Mouse (Mus musculus): ENCODE measurements at regions not wholly inside any gene's neighbourhood (a gene's known extent, or its start where the extent isn't known, plus 50 kb on each side); places are given as distances from the start of the nearest gene placed in this dataset.

DNA sequence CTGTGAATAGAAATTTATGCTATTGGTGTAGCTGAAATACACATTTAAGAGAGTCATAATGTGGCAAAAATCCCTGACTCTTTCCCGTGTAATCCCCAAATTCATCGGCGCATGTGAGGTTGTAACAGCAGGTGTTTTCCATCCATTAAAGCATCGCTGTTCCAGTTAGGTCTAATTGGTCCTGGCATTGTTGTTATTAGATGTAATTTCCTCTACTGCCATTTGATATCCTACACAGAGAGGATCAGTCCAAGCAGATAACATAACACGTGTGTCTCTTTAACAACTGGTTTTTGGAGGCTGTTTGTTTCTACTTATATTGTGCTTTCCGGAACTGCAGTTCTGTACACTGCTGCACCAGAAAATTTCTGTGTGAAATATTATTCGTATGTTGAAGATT is 101.8 kb downstream of the Vgll3 start:
- DNase-seq (ENCODE audit: low spot score), result no peak

DNA sequence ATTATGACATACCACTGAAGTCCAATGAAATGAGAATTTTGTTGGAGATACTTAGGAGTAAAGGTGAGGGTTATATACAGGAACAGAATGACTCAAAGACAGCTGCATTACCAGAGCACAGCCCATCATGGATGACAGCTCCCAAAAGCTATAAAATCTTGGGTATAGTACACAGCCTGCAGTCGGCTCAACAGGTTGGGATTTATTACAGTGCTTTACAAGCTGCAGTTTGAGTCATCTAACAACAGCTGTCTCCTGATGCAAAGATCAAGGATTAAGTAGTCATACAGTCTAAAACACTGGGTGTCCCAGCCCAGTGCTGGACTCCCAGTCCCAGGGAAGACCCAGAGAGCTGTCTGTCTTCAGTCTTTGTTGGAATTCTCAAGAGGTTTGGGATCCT is 110.9 kb downstream of the Vgll3 start:
- no peak for DNase-seq (ENCODE audit: low spot score)

DNA sequence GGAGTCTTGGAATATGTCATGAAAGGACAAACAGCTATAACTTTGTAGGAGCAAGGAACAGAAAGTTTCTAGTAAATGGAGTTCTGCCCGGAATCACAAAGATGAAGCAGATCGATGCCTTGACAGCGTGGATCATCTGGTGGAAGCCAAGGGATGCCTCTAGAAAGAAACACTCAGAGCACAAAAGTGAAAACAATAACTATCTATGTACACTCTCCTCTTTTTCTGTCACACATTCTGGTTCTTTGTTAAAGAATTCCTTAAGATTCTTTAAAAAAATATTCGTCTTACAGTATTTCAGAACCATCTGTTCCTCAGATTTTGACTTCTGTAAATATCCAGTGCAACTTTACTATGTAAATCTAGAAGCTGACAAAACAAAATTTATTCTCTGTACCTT is 148.8 kb downstream of the Vgll3 start:
- no peak for DNase-seq (ENCODE audit: low spot score)

DNA sequence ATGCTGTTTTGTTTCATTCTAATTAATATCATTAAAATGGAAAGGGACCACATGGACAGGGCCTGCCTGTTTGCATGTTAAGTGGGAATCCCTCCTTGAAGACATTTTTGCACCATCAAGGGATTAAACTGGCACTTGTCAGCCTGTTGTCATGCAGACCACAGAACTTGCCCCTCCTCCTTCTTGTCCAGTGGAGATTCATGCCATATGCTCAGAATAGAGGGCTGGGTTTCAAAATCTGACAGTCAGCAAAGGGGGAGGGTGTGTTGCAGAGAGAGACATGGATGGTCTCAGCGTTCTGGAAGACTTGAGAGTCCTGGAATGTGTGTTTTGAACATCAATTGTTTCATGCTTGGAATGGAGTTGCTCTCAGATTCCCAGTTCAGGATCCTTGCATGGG is 149.2 kb downstream of the Vgll3 start:
- peak; percentile 10 for DNase-seq (ENCODE audit: low spot score)

DNA sequence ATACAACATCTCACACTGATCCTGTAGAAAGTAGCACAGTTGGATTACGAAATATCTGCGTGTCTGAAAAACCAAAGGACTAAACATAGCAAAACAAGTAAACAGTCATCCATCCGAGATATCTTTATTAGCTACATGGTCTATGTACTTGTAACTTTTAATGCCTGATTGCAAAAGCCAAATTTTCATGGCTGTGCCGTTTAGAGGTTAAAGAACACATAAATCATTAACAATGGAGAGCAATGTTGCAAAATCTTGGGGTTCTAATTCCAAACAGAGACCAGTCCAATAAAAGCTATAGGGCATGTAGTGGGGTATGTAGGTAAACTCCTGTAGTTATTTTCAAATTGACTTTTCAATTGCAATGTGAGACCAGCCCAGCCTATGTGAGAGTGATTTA is 162.0 kb downstream of the Vgll3 start:
- no peak for DNase-seq (ENCODE audit: low spot score)

DNA sequence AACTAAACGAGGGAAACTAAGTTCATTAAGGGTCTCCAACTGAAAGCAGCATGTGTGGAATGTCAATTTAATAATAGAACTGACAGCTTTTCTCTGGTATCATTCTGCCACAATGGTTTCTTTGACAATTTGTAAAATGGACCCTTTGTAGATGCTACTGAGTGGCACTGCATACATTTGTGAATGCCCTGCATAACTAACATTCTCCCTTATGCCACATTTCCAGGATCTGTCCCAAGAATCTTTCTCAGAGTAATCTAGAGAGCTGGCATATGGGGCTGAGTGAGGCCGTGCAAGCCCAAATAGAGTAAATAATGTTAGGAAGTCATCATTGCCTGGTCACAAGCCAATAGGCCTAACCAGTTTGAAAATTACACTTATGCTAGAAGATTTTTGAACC is 172.1 kb downstream of the Vgll3 start:
- no peak for DNase-seq (ENCODE audit: low spot score)

DNA sequence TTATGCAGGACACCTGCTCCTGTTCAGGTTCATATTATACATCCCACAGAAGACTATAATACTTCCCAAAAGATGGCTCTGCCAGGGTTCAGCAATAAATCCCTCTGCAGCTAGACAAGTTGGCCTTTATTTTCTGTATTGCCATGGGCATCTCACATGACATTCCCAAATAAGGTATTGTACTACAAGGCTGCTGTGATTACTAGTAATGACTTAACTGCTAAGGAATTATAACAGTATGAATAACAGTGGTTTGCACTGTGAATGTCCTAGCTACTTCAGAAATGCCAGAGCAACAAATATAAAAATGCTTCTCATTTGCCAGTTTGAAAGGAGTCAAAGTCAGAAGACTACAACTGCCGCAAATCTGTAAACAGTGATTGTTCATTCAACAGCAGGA is 184.3 kb downstream of the Vgll3 start:
- DNase-seq (ENCODE audit: low spot score), result no peak

DNA sequence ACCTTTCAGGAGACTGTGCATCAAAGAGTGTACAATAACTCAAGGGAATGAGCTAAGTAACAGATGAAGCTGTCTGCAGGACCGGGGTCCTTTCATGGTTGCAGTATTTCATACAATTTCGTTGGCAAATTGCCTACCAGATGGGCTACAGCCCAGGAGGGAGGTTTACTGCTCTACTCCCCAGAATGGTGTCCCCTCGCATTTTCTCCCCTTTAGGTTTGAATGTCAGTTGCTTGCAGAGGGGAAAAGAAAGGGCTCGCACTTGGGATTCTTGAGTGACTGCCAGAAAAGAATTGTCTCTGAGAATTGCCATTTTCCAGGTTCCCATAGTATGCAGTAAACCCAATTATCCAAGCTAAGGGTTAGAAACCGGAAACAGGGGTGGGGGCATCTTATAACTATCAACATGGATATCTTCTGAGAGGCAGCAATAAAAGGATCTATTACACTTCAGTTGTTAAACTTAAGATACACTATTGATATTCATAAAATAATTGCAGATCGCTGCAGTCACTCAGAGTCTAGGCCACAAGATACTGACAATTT is 185.7 kb downstream of the Vgll3 start:
- DNase-seq (ENCODE audit: low spot score), result no peak

DNA sequence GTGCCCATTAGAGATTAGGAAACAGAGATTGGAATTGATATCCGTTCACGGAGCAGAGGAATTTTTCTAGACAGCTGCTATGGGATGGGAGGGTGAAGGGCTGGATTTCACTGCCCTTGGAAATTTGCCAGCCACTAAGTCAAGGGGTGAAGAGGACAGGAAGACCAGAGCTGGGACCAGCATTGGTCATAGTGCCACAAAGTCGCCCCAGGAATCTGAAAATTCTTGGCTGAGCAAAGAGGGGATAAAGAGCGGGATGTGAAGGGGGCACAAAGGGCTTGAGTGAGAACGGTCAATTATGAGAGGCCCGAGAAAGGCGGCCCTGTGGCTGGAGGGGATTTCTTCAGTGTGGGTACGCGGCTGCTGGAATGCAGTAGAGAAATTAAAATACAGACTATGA is 189.6 kb downstream of the Vgll3 start:
- DNase-seq (ENCODE audit: low spot score), result no peak

DNA sequence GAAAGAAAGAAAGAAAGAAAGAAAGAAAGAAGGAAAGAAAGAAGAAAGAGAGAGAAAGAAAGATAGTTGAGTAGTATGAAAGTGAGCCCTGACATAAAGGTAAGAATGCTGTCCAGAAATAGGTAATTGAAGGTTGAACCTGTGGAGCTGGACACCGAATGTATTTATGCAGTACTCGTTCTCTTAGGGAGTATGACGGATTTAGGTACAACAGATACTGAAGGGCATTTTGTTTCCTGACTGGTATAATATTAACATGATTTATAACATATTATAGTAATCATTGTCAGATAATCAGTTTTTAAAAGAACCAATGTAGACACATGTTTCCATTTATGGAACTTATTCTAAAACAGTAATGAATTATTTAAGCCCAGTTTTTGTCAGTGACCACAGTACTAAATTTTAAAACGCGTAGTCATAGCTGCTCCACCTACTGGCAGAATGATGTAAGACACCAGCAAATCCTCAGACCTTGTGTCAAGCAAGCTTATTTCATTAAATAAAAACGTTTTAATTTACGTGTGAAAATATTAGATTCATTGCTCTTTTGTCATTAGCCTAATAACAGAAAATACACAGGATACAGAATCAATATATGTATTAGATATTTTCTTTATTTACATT is 191.0 kb downstream of the Vgll3 start:
- peak; percentile 77 for DNase-seq (ENCODE audit: low spot score)

DNA sequence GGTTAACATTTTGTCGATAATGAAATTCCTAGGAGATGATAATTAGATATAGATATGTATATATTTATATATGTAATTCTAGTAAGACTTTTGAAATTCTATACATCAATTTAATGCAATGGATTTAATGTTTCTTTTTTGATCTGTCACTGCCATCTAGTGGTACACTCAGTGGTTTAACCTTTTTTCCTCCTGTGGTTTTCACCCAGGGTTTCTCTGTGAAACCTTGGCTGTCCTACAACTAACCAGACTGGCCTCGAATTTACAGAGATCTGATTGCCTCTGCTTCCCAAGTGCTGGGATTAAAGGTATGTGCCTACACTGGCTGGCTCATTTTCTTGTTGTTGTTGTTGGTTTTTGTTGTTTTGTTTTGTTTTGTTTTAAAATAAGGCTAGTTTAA is 198.6 kb downstream of the Vgll3 start:
- DNase-seq (ENCODE audit: low spot score), result peak; percentile 80

DNA sequence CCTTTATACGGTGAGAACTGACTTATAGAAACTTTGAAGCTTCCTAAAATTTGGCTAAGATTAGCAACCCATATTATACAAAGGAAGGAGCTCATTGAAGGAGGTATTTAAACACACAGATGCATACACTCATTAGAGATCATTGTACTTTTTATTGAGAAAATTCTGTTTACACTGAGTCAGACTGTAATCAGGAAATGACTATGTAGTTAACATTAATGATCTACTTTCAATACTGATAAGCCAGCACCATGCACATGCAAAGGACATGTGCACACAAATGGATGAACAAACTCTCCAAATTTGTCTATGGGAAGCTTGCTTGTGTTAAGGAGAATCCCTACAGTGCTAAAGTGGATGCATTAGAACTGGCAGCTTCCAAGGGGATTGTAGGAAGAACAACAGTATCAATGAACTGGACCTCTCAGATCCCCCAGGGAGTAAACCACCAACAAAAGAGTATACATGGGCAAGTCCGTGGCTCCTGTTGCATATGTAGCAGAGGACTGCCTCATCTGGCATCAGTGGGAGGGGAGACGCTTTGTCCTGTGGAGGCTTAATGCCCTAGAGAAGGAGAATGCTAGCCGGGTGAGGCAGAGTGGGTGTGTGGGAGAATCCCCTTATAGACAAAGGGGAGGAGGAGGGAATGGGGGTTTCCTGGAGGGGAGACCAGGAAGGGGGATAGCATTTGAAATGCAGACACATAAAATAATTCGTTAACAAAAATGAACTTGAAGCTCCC is 200.0 kb downstream of the Vgll3 start:
- no peak for DNase-seq (ENCODE audit: low spot score)

DNA sequence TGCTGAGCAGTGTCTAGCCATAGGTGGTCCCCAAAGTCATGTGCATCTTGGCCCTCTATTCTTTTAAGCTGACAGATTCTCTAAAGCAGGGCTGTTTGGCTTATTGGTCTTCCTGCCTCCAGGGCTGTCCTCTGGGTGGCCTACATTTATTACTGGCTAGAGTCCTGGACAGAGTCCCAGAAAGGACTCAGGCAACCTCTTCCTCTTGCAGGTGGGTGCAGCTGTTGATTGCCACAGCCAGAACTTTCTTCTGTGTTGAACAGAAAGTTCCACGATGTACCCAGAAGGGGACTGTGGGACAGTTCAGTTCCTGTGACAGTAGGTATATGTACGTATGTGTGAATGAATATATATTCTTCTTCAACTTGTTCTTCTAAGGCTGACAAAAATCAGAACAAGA is 202.0 kb downstream of the Vgll3 start:
- no peak for DNase-seq (ENCODE audit: low spot score)

DNA sequence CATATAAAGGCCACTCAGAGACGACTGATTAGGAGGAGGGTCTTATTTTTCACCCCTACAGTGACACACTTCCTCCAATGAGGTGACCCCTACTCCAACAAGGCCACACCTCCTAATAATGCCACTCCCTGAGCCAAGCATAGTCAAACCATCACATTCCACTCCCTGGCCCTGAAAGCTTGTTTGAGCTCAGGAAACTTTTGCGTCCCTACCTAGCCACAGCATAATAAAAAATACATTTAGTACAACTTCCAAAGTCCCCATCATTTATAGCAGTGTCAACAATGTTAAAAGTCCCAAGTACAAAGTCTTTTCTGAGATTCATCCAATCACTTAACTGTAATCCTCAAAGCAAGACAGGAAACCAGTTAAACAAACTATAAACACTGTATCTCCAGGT is 208.3 kb downstream of the Vgll3 start:
- DNase-seq (ENCODE audit: low spot score), result no peak
